Mouse (Mus musculus) embryonic facial prominence, embryonic 13.5 days (tissue): ENCODE results near the gene Cfap77. TPM values are rescaled to one million over a fixed set of nuclear protein-coding genes. Genes with fewer than 3 reads are reported as not detected.
"Not testable (repeated sequence)": the region's sequence is repeated elsewhere in the genome, so short reads cannot be mapped to it uniquely, and the experiment has no call there.

ENCODE experiments used
- ATAC-seq: fragments of 200-750 bp; cut with Nextera tagmentation; 2 replicates; pipeline ENCODE4 v1.8.0; 2017; ENCODE audit warnings: low read depth; ENCODE audit not compliant: insufficient number of reproducible peaks, insufficient read depth, low FRiP score, low TSS enrichment
- H3K27ac ChIP-seq: fragments of 300-500 bp; sonication (generic); 2 replicates; pipeline ENCODE4 v1.5.1; 2015; ENCODE audit warnings: moderate library complexity, mild to moderate bottlenecking, inconsistent platforms
- H3K27me3 ChIP-seq: fragments of 300-500 bp; sonication (generic); 2 replicates; pipeline ENCODE4 v1.6.1; 2015; ENCODE audit warnings: mild to moderate bottlenecking, inconsistent platforms
- H3K36me3 ChIP-seq: fragments of 300-500 bp; sonication (generic); 2 replicates; pipeline ENCODE4 v1.6.1; 2015; ENCODE audit warnings: mild to moderate bottlenecking, inconsistent platforms
- H3K4me1 ChIP-seq: fragments of 300-500 bp; sonication (generic); 2 replicates; pipeline ENCODE4 v1.6.1; 2015; ENCODE audit warnings: inconsistent platforms
- H3K4me2 ChIP-seq: fragments of 300-500 bp; sonication (generic); 2 replicates; pipeline ENCODE4 v1.6.1; 2015; ENCODE audit warnings: moderate library complexity, mild to moderate bottlenecking, inconsistent platforms
- H3K4me3 ChIP-seq: fragments of 300-500 bp; sonication (generic); 2 replicates; pipeline ENCODE4 v1.5.1; 2015; ENCODE audit warnings: mild to moderate bottlenecking, inconsistent platforms
- H3K9ac ChIP-seq: fragments of 300-500 bp; sonication (generic); 2 replicates; pipeline ENCODE4 v1.6.1; 2015; ENCODE audit warnings: mild to moderate bottlenecking, inconsistent platforms
- H3K9me3 ChIP-seq: fragments of 300-500 bp; sonication (generic); 2 replicates; pipeline ENCODE4 v1.6.1; 2016; ENCODE audit warnings: inconsistent platforms
- WGBS: fragments of 180-500 bp; shearing (Covaris S2); methylation state at CpG from one replicate; pipeline ENCODE4 v1.1.7; 2015; ENCODE audit warnings: mixed read lengths; 5-methylcytosine and 5-hydroxymethylcytosine counted together
- polyA plus RNA-seq: library from polyadenylated mRNA; unstranded; fragments of >200 nt; fragmentation: Nextera tagmentation; extraction: Ambion mirVana; gene quantifications from 2 replicates; pipeline ENCODE4 v1.2.1, GENCODE M21; 2015

The Cfap77 gene
- polyA plus RNA-seq: 0.39 and 0.54 TPM in 2 replicates

- H3K4me3 ChIP-seq: peak within 1 kb of the TSS; percentile 52
- H3K36me3 ChIP-seq: no peaks in the 10 kb centered on the region
- no peaks in the 10 kb centered on the region for H3K9me3 ChIP-seq
- H3K4me1 ChIP-seq: peaks cover 8% of the 10 kb centered on the region
- H3K27me3 ChIP-seq: peaks cover 57% of the 10 kb centered on the region
- 0 out of 2 replicates have a peak within 1 kb of the TSS, but pooled peaks have one; percentile 29 for H3K27ac ChIP-seq
- no peak for ATAC-seq
- peak within 1 kb of the TSS; percentile 74 for H3K9ac ChIP-seq
- under 1% methylated on average over 25 of the region's 25 CpGs for WGBS
- H3K4me2 ChIP-seq: peak within 1 kb of the TSS; percentile 82
These were observed at the start of gene Cfap77 for GRCm38 (mm10) chr2:29054991-29055390. Gene Cfap77, minus strand, starts transcription at chr2:29055066.

DNA sequence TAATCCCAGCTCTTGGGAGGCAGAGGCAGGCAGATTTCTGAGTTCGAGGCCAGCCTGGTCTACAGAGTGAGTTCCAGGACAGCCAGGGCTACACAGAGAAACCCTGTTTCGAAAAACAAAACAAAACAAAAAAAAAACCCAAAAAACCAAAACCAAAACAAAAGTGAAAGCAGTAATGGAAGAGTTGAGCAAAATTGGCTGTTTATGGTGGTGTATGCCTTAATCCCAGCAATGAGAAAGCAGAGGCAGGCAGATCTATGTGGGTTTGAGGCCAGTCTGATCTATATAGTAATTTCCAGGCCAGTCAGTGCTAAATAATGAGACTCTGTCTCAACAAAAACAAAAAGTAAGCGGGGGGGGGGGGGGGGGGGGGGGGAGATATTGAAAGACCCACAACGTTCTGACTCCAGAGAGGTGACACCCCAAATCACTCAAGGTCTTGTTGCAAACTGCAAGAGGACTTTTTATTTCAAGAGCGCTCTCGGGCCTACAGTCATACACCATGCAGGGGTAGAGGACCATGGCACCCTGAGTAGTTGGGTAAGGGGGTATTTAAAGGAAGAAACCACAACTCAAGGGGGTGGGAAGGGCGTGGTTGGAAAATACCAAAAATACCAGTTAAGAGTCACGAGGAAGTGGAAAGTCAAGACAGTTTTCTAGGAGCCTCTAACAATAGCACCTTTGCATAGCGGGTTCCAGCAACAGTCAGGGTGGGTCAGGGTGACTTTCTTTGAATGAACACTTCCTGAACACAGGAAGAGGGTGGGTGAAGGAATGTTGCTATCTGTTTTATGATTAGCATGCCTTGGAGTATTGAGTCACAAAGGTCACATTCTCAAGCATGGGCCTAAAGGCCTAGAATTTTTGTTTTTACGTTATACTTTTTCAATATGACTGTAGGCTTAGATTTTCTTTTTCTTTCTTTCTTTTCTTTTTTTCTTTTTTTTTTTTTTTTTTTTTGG, 47.8 kb upstream of the Cfap77 start:
- H3K4me3 ChIP-seq, H3K27ac ChIP-seq, H3K4me2 ChIP-seq, ATAC-seq, H3K9ac ChIP-seq, H3K4me1 ChIP-seq, H3K27me3 ChIP-seq, H3K36me3 ChIP-seq, H3K9me3 ChIP-seq: not testable (repeated sequence)
- WGBS: 83% methylated on average over 9 of the region's 10 CpGs

- WGBS: 71% methylated on average over 7 of the region's 7 CpGs
- no peak overlapping the region for H3K27ac ChIP-seq
These were observed 46.1 kb upstream of the Cfap77 start for GRCm38 (mm10) chr2:29100822-29101534.

DNA sequence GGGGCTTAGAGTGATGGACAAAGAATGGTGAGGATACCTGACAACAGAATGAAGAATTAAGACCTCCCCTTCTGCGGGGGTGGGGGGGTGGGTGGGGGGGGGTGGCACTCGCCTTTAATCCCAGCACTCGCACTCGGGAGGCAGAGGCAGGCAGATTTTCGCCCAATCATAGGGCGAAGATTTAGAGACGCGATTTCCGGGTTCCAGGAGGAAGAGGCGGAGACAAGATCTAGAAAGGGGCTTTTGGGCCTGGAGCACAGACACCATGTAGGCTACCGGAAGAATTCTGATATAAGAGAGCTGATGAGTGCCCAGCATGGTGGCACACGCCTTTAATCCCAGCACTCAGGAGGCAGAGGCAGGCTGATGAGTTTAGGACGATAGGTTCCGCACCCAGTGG, 44.8 kb upstream of the Cfap77 start:
- H3K4me3 ChIP-seq: no peak overlapping the region

More at GRCm38 (mm10) chr2:29100822-29101534, 46.1 kb upstream of the Cfap77 start:
- no peaks in the 10 kb centered on the region; the same call in 1 of the 2 replicates for H3K4me1 ChIP-seq
- H3K9ac ChIP-seq: 0 out of 2 replicates have a peak overlapping the region, but pooled peaks have one; percentile 44
- H3K36me3 ChIP-seq: no peaks in the 10 kb centered on the region
- H3K4me2 ChIP-seq: peak overlapping the region; percentile 22; the same call in 1 of the 2 replicates
- H3K9me3 ChIP-seq: no peaks in the 10 kb centered on the region
- H3K4me3 ChIP-seq: no peak overlapping the region
- no peak for ATAC-seq
- H3K27me3 ChIP-seq: no peaks in the 10 kb centered on the region

GRCm38 (mm10) chr2:29098786-29099185, 43.9 kb upstream of the Cfap77 start:
- ATAC-seq: no peak
- no peak overlapping the region for H3K9ac ChIP-seq
- H3K36me3 ChIP-seq: no peaks in the 10 kb centered on the region
- no peak overlapping the region for H3K4me2 ChIP-seq
- no peak overlapping the region for H3K27ac ChIP-seq
- H3K9me3 ChIP-seq: no peaks in the 10 kb centered on the region
- H3K4me3 ChIP-seq: no peak overlapping the region
- no peaks in the 10 kb centered on the region; the same call in 1 of the 2 replicates for H3K4me1 ChIP-seq
- WGBS: 77% methylated on average over 8 of the region's 8 CpGs
- H3K27me3 ChIP-seq: no peaks in the 10 kb centered on the region

More for the DNA sequence above, 44.8 kb upstream of the Cfap77 start:
- Histone ChIP-seq H3K9ac (no peak overlapping the region), H3K9me3 (no peaks in the 10 kb centered on the region), H3K27me3 (no peaks in the 10 kb centered on the region), H3K4me1 (no peaks in the 10 kb centered on the region; the same call in 1 of the 2 replicates), H3K36me3 (no peaks in the 10 kb centered on the region), H3K27ac (no peak overlapping the region), H3K4me2 (no peak overlapping the region)
- WGBS: 87% methylated on average over 14 of the region's 14 CpGs
- ATAC-seq: no peak

GRCm38 (mm10) chr2:29097955-29098354, 43.1 kb upstream of the Cfap77 start:
- WGBS: 96% methylated on average over 5 of the region's 5 CpGs
- not testable (repeated sequence) for ATAC-seq, H3K9ac ChIP-seq, H3K27me3 ChIP-seq, H3K27ac ChIP-seq, H3K36me3 ChIP-seq, H3K4me1 ChIP-seq, H3K4me3 ChIP-seq, H3K9me3 ChIP-seq, H3K4me2 ChIP-seq

DNA sequence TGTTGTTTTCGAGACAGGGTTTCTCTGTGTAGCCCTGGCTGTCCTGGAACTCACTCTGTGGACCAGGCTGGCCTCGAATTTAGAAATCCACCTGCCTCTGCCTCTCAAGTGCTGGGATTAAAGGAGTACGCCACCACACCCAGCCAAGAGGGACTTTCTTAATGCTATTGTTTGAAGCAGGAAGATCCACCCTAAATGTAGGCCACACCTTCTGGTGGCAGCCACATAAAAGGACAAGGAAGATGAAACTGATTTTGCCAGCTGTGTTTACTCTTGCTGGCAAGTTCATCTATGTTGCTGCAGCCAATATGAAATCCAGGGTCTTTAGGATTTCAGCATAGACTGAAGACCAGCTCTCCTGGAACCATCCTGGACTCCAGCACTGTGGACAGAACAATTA, 42.6 kb upstream of the Cfap77 start:
- no peaks in the 10 kb centered on the region for H3K9me3 ChIP-seq
- no peak overlapping the region for H3K4me3 ChIP-seq
- no peaks in the 10 kb centered on the region for H3K27me3 ChIP-seq
- no peak overlapping the region for H3K9ac ChIP-seq
- H3K4me1 ChIP-seq: no peaks in the 10 kb centered on the region; the same call in 1 of the 2 replicates
- 83% methylated on average over 3 of the region's 3 CpGs for WGBS
- ATAC-seq: no peak
- no peaks in the 10 kb centered on the region for H3K36me3 ChIP-seq
- no peak overlapping the region for H3K27ac ChIP-seq
- H3K4me2 ChIP-seq: no peak overlapping the region

- Histone ChIP-seq H3K4me2 (no peak overlapping the region), H3K36me3 (no peaks in the 10 kb centered on the region), H3K9me3 (no peaks in the 10 kb centered on the region), H3K4me1 (no peaks in the 10 kb centered on the region; the same call in 1 of the 2 replicates), H3K4me3 (no peak overlapping the region), H3K9ac (no peak overlapping the region), H3K27me3 (no peaks in the 10 kb centered on the region), H3K27ac (no peak overlapping the region)
- WGBS: 68% methylated on average over 4 of the region's 4 CpGs
- ATAC-seq: no peak
These were observed 41.9 kb upstream of the Cfap77 start for GRCm38 (mm10) chr2:29096751-29097150.

GRCm38 (mm10) chr2:29095674-29096073, 40.8 kb upstream of the Cfap77 start:
- no peak for ATAC-seq
- Histone ChIP-seq H3K9ac (no peak overlapping the region), H3K27ac (no peak overlapping the region), H3K27me3 (no peaks in the 10 kb centered on the region), H3K4me1 (no peaks in the 10 kb centered on the region; the same call in 1 of the 2 replicates), H3K4me3 (no peak overlapping the region), H3K4me2 (no peak overlapping the region), H3K36me3 (no peaks in the 10 kb centered on the region), H3K9me3 (no peaks in the 10 kb centered on the region)
- 90% methylated on average over 8 of the region's 8 CpGs for WGBS

GRCm38 (mm10) chr2:29089276-29089675, 34.4 kb upstream of the Cfap77 start:
- H3K27me3 ChIP-seq, H3K9ac ChIP-seq, H3K27ac ChIP-seq, H3K9me3 ChIP-seq, ATAC-seq, H3K4me1 ChIP-seq, H3K4me2 ChIP-seq, H3K4me3 ChIP-seq: not testable (repeated sequence)
- whole genome bisulfite sequencing: 86% methylated on average over 6 of the region's 6 CpGs
- peaks cover 31% of the 10 kb centered on the region for H3K36me3 ChIP-seq

- no peak overlapping the region for H3K27ac ChIP-seq
- peaks cover 63% of the 10 kb centered on the region for H3K36me3 ChIP-seq
These were observed 31.2 kb upstream of the Cfap77 start for GRCm38 (mm10) chr2:29086026-29086425.

More at GRCm38 (mm10) chr2:29086026-29086425, 31.2 kb upstream of the Cfap77 start:
- H3K4me3 ChIP-seq: no peak overlapping the region
- no peak overlapping the region for H3K4me2 ChIP-seq
- ATAC-seq: no peak
- H3K9me3 ChIP-seq: no peaks in the 10 kb centered on the region
- 95% methylated on average over 7 of the region's 7 CpGs for WGBS
- no peak overlapping the region for H3K9ac ChIP-seq
- no peaks in the 10 kb centered on the region for H3K4me1 ChIP-seq
- no peaks in the 10 kb centered on the region for H3K27me3 ChIP-seq
